Mouse (Mus musculus) WW6 (cell line): Measurements from ENCODE around the gene Psme2.

Experiments
- DNase-seq: peaks from one replicate; pipeline ENCODE4 v3.0.0-alpha.2; 2013; ENCODE audit warnings: low read depth, low spot score

The Psme2 gene

DNA sequence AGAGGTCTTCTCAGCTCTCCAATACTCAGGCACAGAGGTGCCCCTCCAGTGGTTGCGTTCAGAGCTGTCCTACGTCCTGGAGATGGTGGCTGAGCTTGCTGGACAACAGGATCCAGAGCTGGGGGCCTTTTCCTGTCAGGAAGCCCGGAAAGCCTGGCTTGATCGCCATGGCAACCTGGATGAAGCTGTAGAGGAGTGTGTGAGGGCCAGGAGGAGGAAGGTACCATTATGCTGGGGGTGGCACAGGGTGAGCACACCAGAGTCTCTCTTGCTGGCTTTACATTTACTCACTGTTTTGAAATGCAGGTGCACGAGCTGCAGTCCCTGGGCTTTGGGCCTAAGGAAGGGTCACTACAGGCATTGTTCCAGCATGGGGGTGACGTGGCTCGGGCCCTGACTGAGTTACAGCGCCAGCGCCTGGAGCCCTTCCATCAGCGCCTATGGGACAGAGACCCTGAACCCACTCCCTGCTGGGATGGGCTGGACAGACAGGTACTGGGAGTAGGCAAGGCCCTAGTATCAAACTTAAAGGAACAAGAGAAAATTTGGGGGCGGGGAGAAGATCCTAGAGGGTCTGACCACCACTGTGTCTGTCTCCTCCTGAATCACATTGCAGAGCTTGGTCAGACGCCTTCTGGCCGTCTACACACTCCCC is 5.2 kb upstream of the Psme2 start:
- no peak for DNase-seq

DNA sequence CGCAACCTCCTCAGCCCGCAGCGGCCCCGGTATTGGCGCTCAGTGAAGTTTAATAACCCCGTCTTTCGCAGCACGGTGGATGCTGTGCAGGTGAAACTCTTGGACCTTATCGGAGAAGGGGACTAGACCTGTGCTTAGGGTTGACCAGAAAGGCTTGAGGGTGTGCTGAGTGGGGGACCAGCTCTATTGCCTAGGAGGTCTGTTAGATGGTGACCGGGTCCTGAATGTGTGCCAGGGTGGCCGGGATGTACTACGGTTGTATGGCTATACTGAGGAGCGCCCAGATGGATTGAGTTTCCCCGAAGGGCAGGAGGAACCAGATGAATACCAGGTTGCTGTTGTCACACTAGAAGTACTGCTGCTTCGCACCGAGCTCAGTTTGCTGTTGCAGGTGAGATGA is 1.3 kb upstream of the Psme2 start:
- no peak for DNase-seq

DNA sequence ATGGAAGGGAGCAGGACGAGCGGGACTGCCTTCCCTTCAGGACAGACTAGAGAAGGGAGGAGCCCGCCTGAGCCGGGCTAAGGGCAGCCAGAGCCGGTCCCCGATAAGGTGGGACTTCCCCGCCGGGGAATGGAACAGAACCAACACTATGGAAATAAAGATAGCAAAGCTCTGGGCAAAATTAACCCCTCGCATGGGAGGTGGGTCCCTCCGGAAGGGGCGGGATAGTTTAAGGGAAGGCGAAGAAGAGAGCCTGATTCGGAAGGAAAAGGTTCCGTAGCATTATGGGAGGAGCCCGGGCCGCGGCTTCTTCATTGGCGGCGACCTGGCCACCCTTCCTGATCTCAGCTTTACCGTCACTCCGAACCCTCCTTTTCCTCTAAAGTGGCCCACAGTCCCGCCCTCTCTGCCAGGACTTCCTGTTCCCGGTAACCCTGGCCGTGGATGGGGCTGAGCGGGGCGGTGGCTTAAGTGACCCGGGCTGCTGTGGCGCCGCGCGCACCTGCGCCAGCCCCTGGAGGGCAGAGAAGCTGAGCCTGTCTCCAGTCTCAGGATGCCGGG is 498 bp upstream of the Psme2 start, which contains the start of gene Rnf31:
Gene Rnf31, plus strand, starts transcription at position 378 of the 561 bp plus-strand sequence.
- DNase-seq: peak; percentile 89

DNA sequence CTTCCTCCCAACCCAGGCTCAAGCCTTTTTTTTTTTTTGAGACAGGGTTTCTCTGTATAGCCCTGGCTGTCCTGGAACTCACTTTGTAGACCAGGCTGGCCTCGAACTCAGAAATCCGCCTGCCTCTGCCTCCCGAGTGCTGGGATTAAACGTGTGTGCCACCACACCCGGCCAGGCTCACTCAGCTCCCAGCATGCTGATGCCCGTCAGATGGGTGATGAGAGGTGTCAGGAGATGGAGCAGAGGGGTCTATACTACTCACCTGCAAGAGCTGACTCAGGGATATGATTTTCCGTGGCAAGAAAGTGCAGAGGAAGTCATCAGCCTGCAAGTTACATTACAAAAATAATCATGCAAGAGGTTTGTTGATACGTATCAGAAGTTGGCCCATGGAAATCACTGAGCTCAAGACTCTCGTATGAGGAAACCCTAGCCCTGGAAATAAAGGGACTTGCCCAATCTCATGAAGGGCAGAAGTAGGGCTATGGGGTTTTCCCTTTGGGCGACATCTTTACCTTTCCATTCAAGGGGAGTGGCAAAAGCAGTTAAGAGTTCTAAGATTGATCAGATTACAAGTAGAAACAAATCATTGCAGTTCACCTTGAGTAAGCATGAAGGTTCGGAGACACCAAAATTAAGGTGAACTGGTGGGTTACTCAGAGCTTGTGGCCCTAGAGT is 1.0 kb downstream of the Psme2 start:
- no peak for DNase-seq

DNA sequence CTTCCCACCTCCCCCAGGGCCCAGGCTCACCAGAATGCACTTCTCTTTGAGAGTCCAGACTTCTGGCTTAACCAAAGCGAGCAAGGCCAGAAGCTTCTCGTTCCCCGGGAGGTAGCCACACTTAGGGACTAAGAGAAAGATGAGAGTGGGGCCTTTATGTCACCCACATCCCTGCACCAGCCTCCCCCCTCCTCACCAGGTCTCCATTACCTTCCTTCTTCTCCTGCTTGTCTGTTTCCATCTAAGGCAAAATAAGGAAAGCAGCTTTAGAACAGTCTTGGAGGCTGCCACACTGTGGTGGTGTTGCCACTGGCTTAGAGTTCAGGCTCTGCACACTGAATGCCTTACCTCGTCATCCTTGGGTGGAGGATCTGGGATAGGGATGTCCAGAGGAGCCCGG is 1.6 kb downstream of the Psme2 start:
- DNase-seq: no peak

DNA sequence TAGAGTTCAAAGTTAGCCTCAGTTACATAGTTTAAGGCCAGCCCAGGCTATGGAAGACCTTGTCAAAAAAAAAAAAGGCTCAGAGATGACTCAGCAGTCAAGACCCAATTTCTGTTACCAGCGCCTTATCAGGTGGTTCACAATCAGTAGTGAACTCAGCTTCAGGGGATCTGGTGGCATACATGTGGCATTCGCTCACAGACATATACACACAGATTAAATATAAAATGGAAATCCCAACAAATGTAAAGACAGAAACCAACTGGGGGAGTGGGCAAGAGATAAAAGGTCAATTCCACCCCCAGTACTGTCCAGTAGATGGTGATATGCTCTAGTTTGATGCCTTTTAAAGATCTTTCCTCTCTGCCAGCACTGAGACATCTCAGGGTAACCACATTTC is 4.8 kb downstream of the Psme2 start:
- DNase-seq: no peak

DNA sequence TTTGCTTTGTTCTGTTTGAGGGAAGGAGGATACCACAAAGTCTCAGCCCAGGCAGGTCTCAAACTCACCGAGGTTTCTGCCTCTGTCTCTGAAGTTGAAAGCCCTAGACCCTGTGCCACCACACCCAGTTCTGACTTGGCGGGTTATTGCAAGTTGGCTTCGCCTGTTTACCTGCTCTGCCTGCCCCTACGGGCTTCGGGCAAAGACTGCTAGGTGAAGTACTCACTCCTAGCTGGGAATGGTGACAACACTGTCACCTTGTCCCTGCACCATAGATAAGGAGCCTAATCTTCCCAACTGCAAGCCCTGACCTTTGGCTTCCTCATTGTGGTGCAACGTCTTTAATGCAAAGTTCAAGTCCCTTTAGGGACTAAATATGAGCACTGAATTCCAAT is 5.3 kb downstream of the Psme2 start:
- DNase-seq: no peak

DNA sequence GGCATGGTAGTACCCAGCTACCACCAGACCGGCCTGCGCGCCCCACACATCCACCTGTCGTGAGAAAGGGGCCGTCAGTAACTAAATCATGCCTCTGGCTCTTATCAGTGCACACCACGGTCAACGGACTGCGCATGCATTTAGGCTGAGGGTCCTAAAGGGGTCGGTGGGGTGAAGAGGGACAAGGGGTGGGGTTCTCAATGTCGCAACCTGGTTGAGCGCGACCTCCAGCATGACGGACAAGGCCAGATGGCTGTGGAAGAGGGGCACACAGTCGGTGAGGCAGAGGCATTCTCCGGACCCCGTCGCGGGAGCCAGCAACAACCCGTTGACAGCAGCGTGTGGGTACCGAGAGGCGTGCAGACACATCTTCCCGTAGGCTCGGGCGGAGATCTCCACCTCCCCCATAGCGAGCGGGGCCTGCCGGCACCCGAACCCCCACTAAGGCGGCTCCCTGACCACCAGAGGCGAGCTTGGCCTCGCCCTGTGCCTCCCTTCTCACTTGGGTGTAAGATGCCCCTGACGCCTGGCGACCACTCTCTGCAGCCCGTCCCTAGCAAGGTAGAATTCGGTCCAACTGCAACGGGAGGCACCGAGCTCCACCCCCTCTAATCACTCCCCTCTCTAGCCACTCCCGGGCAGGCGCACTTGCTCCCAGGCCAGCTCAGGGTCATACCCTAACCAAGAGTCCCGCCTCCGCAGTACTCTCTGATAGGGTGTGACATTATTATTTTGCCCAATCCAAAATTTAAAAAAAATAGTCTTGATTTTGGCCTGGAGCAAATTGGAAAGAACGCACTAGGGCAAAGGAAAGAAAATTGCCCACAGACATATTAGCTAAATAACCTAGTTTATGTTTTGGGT is 6.0 kb downstream of the Psme2 start, which contains the start of gene Emc9:
Gene Emc9, minus strand, starts transcription at position 601 of the 864 bp plus-strand sequence.
- no peak for DNase-seq

DNA sequence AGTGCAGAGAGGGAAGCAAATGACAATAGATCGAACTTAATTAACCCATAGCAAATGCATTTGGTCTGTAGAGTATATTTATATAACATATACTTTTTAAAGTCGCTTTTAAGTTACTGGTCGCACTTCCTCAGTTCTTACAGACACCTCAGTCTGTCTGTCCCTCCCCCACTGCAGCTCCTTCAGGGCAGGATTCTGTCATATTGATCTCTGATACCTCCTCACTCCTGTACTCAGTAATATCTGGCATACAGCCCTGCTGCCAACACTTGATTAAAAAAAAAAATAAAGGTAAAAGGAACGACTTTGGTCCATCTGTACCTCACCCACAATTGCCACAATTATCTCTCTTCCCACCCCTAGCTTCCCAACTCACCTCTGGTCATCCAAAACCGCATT is 6.6 kb downstream of the Psme2 start:
- DNase-seq: no peak

DNA sequence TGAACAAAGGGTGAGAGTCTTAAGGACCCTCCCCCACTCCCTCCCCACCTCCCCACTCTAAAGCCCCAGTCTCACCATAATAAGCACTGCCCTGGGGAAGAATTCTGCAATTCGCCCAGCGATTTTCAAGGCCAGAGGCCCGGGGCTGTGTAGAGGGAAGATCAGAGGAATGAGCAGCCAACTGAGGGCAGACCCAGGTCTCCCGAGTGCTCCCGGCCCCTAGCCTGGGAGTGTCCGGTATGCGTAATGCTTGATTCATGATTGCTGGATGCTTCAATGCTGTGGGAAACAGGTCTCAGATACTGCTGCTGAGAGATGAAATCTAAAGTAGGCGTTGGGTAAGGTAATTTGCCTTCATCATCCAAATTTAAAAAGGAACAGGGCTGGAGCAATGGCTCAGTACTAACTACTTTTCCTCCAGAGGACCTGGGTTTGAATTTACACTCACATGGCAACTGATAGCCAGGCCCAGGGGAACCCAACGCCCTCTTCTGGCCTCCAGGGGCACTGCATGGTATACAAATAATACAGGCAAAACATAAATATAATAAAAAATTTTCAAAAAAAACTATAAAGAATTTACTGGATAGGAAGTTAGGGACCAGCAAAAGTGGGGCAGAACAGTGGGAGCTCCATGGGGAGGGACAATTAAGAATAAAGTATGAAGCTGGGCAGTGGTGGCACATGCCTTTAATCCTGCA is 8.8 kb downstream of the Psme2 start:
- no peak for DNase-seq

DNA sequence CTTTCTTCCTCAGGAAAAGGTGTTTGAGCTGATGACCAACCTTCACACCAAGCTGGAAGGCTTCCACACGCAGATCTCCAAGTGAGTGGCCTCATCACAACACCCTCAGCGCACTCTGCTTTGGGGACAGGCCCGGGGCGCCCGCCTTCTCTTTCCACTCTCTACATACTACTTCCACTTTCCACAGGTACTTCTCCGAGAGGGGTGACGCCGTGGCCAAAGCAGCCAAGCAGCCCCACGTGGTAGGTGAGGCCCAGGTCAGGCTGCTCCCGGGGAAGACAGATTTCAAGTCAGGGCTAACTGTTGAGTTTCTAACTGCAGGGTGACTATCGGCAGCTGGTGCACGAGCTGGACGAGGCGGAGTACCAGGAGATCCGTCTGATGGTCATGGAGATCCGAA is 10.2 kb downstream of the Psme2 start:
- no peak for DNase-seq

DNA sequence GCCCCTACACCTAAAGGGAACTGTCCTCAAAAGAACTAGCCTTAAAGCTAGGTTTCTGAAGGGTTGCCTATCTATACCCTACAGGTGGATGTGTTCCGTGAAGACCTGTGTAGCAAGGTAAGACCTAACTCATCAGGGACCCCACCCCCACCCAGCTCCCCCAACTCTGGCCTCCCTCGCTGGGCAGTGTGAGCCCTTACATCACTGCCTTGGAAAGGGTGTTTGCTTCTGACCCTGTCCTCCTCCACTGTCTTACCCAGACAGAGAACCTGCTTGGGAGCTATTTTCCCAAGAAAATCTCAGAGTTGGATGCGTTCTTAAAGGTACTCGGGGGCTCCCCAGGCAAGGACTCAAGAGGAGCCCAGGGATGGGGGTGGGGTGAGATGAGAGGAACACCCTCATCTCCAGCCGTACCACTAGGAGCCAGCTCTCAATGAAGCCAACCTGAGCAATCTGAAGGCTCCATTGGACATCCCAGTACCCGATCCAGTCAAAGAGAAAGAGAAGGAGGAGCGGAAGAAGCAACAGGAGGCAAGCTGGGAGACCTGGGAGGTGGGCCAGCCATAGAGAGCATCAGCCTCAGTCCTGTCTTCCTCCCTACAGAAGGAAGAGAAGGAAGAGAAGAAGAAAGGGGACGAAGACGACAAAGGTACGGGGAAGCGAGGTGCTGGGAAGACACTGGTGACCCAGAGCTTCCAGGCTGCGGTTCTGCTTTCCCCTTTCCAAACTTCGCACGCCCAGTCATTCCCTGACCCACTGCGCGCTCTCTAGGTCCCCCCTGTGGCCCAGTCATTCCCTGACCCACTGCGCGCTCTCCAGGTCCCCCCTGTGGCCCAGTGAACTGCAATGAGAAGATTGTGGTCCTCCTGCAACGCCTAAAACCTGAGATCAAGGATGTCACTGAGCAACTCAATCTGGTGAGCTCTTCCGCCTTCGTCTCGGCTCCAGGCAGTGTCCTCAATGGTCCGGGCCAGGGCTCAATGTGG is 11.1 kb downstream of the Psme2 start:
- no peak for DNase-seq

DNA sequence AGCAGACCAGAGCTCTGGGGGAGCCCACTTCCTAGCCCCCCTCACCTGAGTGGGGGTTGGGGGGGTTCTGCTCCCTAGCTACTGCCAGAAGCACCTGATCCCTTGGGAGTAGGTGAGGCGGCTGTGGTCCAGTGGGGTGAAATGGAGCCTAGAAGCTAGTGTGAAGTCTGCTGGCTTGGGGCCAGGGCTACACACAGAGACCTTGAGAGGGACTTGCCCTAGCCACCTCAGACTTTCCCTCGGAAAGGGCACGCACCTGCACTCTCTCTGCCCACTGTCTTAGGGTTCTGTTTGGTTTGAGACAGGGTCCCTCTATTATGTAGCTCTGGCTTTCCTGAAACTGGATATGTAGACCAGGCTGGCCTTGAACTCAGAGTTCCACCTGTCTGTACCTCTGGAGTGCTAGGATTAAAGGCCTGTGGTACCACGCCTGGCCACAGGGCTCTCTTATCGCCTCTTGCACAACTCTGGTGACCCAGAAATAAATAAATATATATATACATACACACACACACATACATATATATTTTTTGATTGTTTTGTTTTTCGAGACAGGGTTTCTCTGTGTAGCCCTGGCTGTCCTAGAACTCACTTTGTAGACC is 12.1 kb downstream of the Psme2 start:
- DNase-seq: no peak

DNA sequence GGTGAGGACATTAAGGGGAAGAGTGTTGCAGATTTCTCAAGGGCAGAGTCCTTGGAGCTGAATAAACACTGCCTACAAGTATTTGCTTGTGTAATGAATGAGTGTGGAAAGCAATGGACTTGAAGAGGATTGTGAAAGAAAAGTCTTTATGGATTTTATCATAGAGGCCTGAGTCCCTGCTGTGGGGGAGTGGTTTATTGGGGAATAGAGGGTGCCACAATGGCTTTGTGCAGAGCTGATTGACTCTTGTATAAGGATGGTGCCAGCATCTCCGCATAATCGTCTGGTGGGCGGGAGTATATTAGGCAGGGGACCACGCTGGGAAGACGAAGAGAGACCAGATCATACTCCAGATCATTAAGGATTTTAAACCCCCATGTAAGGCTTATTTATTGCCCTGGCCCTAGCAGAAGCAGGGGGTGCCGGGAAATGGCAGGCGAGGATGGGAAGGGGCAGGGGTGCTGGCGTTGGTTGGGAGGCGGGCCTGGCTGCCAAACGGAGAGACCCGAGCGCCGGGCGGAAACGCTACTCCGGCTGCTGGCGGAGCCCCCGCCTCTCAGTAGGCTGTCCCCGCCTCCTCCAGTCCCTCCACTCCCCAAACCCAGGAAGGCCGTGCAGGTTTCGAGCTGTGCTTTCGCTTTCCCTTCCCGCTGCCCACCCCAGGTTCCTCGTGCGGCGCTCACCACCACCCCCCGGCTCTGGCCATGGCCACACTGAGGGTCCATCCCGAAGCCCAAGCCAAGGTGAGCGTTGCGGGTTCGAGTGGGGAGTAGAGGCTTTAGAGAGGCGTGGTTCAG is 12.8 kb downstream of the Psme2 start, which contains the start of gene Psme1:
Gene Psme1, plus strand, starts transcription at position 253 of the 797 bp plus-strand sequence.
- DNase-seq: no peak

DNA sequence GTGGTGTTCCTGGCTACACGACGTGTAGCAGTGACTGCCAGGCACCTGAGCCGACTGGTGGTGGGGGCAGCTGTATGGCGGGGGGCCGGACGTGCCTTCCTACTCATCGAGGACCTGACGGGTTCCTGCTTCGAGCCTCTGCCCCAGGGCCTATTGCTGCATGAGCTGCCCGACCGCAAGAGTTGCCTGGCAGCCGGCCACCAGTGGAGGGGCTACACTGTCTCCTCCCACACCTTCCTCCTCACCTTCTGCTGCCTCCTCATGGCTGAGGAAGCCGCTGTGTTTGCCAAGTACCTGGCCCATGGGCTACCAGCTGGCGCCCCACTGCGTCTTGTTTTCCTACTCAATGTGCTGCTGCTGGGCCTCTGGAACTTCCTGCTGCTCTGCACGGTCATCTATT is 14.5 kb downstream of the Psme2 start:
- no peak for DNase-seq

DNA sequence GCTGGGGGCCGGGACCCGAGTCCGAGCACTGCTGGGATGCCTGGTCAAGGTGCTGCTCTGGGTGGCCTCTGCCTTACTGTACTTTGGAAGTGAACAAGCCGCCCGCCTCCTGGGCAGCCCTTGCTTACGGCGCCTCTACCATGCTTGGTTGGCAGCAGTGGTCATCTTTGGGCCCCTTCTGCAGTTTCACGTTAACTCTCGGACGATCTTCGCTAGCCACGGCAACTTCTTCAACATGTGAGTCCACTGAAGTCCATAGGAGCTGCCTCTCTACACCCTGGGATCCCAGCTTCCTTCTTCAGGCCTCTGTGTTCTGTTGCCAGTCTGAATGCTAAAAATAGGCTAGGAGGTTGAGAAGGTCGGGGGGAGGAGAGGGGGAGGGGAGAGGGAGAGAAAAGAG is 15.2 kb downstream of the Psme2 start:
- no peak for DNase-seq

DNA sequence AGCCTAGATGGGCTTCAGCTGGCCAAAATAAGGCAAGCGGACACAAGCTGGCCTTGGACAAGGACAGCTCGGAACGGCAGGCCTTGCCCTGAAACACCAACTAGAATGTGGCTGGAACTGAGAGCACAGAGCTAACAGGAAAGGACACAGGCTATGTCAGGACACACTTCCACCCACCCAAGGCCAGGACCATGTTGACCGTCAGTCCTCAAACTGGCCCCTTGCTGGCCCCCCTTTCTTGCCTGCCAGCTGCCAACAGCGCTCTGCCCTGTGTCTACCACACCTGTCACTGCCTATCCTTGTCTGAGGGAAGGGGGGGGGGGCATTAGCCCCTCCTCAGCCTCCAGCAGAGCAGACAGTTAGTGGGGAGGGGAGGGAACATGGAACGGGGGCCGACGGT is 15.6 kb downstream of the Psme2 start, which contains the start of gene Fitm1:
Gene Fitm1, plus strand, starts transcription at position 316 of the 400 bp plus-strand sequence.
- DNase-seq: no peak

DNA sequence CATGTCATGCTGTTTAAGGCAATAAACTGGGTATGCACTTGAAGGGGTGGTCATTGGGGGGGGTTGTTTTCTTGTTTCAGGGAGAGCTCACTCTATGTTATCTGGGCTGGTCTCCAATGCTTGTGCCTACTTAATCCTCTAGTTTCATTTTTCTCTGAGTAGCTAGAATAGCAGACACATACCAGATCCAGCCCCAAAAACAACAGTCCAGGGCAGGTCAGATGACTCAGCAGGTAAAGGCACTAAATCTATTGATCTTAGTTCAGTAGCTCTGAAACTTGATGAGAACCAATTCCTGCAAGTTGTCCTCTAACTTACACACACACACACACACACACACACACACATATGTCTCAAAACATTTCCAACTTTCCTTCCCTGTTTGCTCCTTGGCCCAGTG is 19.2 kb downstream of the Psme2 start:
- no peak for DNase-seq

DNA sequence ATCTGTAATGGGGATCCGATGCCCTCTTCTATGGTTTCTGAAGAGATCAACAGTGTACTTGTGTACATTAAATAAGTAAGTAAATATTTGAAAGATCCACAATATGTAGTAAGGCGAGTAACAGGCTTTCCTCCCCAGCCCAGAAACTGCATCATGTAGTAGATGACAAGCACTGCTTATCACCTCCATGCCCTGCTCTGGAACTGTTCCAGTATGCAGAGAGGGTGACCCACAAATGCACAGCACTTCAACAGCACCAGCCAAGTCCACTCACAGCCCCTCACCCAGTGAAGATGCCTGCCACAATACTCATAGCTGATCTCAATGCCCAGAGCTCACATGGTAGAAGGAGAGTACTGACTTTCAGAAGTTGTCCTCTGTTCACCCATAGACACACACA is 20.3 kb downstream of the Psme2 start:
- DNase-seq: no peak
